ENCODE assay signal across 8 mouse cellular contexts in the genomic region with DNA sequence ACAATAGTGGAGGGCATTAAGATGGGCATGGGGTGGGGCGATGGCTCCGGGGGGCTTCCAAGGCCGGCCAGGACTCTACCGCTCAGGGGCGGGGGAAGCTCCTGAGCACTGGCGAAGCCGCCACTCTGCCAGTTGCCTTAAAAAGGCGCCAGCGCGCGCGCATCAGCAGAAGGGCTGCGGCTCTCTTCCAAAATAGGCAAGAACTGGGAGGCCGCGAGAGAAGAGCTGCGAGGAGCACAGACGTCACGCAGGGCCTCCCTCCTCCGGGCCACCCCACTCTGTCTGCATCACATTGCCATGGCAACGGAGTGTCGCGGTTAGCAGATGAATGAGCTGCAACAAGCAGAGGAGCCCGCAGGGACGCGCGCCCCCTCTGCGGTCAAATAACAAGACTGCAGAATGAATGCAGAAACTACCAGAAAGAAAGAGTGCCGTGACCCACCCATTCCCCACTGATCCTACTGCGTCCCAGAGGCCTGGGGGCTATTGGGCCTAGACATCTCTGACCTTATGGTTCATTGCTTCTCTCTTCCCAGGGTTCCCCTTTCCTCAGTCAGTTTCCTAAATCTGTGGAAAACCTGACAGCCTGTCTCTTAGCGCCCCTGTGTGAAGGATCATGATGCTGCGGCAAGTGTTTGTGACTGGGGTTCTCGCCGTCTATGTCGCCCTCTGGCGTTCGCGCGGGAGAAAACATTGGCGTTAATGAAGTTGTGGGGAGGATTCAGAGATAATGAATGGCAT. TPM values are rescaled to one million over a fixed set of nuclear protein-coding genes. Genes with fewer than 3 reads are reported as not detected.
DNase-seq lines count a peak whose midpoint lies in the region; ATAC-seq and TF ChIP-seq lines count a peak whose summit lies in the region.

No protein-coding gene starts in this region.

- WGBS in embryonic facial prominence, embryonic 13.5 days = 1% methylated on average over 39 of the region's 39 CpGs
- WGBS in heart, embryonic 10.5 days = 2% methylated on average over 39 of the region's 39 CpGs
- WGBS in kidney, embryonic 14.5 days = 1% methylated on average over 39 of the region's 39 CpGs
- WGBS in limb, embryonic 14.5 days = under 1% methylated on average over 39 of the region's 39 CpGs

- no peaks in the 10 kb centered on the region for H3K9me3 ChIP-seq in embryonic facial prominence, embryonic 13.5 days
- H3K9me3 ChIP-seq in heart, embryonic 10.5 days = no peaks in the 10 kb centered on the region
- H3K9me3 ChIP-seq in kidney, embryonic 14.5 days (ENCODE audit: control insufficient read depth, low read length) = peaks cover 8% of the 10 kb centered on the region; the same call in 1 of the 2 replicates
- no peaks in the 10 kb centered on the region for H3K9me3 ChIP-seq in limb, embryonic 14.5 days (ENCODE audit: control insufficient read depth, low read length)

- peak overlapping the region; percentile 64 for H3K9ac ChIP-seq in embryonic facial prominence, embryonic 13.5 days
- no peak overlapping the region for H3K9ac ChIP-seq in kidney, embryonic 14.5 days (ENCODE audit: low read depth, low read length)
- H3K9ac ChIP-seq in limb, embryonic 14.5 days (ENCODE audit: low read depth, low read length, severe bottlenecking) = no peak overlapping the region

- H3K27me3 ChIP-seq in embryonic facial prominence, embryonic 13.5 days = peaks cover 16% of the 10 kb centered on the region
- H3K27me3 ChIP-seq in heart, embryonic 10.5 days (ENCODE audit: insufficient read depth, poor library complexity, severe bottlenecking) = 0 out of 2 replicates have a peak, but pooled peaks cover 6% of the 10 kb centered on the region
- no peaks in the 10 kb centered on the region for H3K27me3 ChIP-seq in kidney, embryonic 14.5 days (ENCODE audit: control insufficient read depth, insufficient read depth, low read length)
- H3K27me3 ChIP-seq in limb, embryonic 14.5 days (ENCODE audit: control insufficient read depth, insufficient read depth, low read length) = no peaks in the 10 kb centered on the region

- peaks cover 14% of the 10 kb centered on the region for H3K4me1 ChIP-seq in embryonic facial prominence, embryonic 13.5 days
- H3K4me1 ChIP-seq in heart, embryonic 10.5 days = peaks cover 34% of the 10 kb centered on the region
- H3K4me1 ChIP-seq in kidney, embryonic 14.5 days (ENCODE audit: control insufficient read depth, insufficient read depth, low read length) = peaks cover 7% of the 10 kb centered on the region; the same call in 1 of the 2 replicates
- peaks cover 4% of the 10 kb centered on the region; the same call in 1 of the 2 replicates for H3K4me1 ChIP-seq in limb, embryonic 14.5 days (ENCODE audit: control insufficient read depth, insufficient read depth, low read length)

- peak; percentile 74 for DNase-seq in 416B (ENCODE audit: low read depth)
- DNase-seq in adrenal gland, postnatal 36 days = peak; percentile 83 to 84
- peak; percentile 94 for DNase-seq in heart, embryonic 10.5 days (ENCODE audit: low spot score)
- DNase-seq in limb, embryonic 14.5 days (ENCODE audit: low spot score) = peak; percentile 86
- DNase-seq in spleen, postnatal 14 days (ENCODE audit: low spot score in 2 of 2) = peak; percentile 47 to 65

- H3K27ac ChIP-seq in embryonic facial prominence, embryonic 13.5 days = peak overlapping the region; percentile 66
- peak overlapping the region; percentile 85 for H3K27ac ChIP-seq in heart, embryonic 10.5 days
- no peak overlapping the region for H3K27ac ChIP-seq in kidney, embryonic 14.5 days (ENCODE audit: low read depth, low read length)
- no peak overlapping the region for H3K27ac ChIP-seq in limb, embryonic 14.5 days (replicated peaks; ENCODE audit: low read depth, low read length)

- H3K4me2 ChIP-seq in embryonic facial prominence, embryonic 13.5 days = peak overlapping the region; percentile 60
- H3K4me2 ChIP-seq in kidney, embryonic 14.5 days (replicated peaks; ENCODE audit: low read depth, low read length) = peak overlapping the region; percentile 42
- H3K4me2 ChIP-seq in limb, embryonic 14.5 days (replicated peaks; ENCODE audit: low read depth, low read length, severe bottlenecking) = peak overlapping the region; percentile 47

- H3K36me3 ChIP-seq in embryonic facial prominence, embryonic 13.5 days = no peaks in the 10 kb centered on the region
- no peaks in the 10 kb centered on the region for H3K36me3 ChIP-seq in heart, embryonic 10.5 days
- H3K36me3 ChIP-seq in kidney, embryonic 14.5 days (ENCODE audit: control insufficient read depth, insufficient read depth, low read length) = no peaks in the 10 kb centered on the region
- no peaks in the 10 kb centered on the region for H3K36me3 ChIP-seq in limb, embryonic 14.5 days (ENCODE audit: control insufficient read depth, insufficient read depth, low read length)

- peak overlapping the region; percentile 35 for H3K4me3 ChIP-seq in embryonic facial prominence, embryonic 13.5 days
- H3K4me3 ChIP-seq in heart, embryonic 10.5 days = peak overlapping the region; percentile 51
- peak overlapping the region; percentile 21 for H3K4me3 ChIP-seq in kidney, embryonic 14.5 days (ENCODE audit: low read length)
- peak overlapping the region; percentile 23 for H3K4me3 ChIP-seq in limb, embryonic 14.5 days (replicated peaks; ENCODE audit: low read length)

- ATAC-seq in embryonic facial prominence, embryonic 13.5 days (ENCODE audit: insufficient number of reproducible peaks, insufficient read depth, low FRiP score, low TSS enrichment, low read depth) = peak; percentile 82
- ATAC-seq in kidney, embryonic 14.5 days (ENCODE audit: low FRiP score, low TSS enrichment) = peak; percentile 94
- peak; percentile 96 for ATAC-seq in limb, embryonic 14.5 days (ENCODE audit: low FRiP score, low read depth)
- ATAC-seq in monocyte, adult 5-6 weeks (replicated peaks; ENCODE audit: insufficient number of reproducible peaks, low FRiP score, low TSS enrichment, poor library complexity, severe bottlenecking) = peak; percentile 78

- no peak for TF ChIP-seq POLR2A in limb, embryonic 14.5 days (IDR thresholded peaks at IDR 0.05; ENCODE audit: borderline replicate concordance, extremely low read depth, insufficient read depth, insufficient read length)

RNA-seq across cellular contexts. Expression of a gene that starts 11.7 kb away (rescaled TPM):
- total RNA-seq in adrenal gland, postnatal 36 days (2021) = under 1 TPM; 0.20 to 0.40 TPM
- not detected in 2 replicates for polyA plus RNA-seq in embryonic facial prominence, embryonic 13.5 days (2015; fragmentation: Nextera tagmentation; extraction: Ambion mirVana)
- 0.24 and 0.34 TPM in 2 replicates for polyA plus RNA-seq in heart, embryonic 10.5 days (2016; fragmentation: Nextera tagmentation; extraction: Ambion mirVana)
- not detected in 2 replicates for polyA plus RNA-seq in kidney, embryonic 14.5 days (2014; fragmentation: Nextera tagmentation; extraction: Ambion mirVana)
- 0.50 and 0.60 TPM in 2 replicates for polyA plus RNA-seq in limb, embryonic 14.5 days (2012; rRNA removed)
- polyA plus RNA-seq in limb, embryonic 14.5 days (2014; fragmentation: Nextera tagmentation; extraction: Ambion mirVana) = not detected in 2 replicates
- total RNA-seq in monocyte, adult 5-6 weeks (2017) = not detected in 3 replicates

RNA-seq across cellular contexts. Expression of a gene that starts 21.8 kb away (rescaled TPM):
- total RNA-seq in adrenal gland, postnatal 36 days (2021) = 1 to 10 TPM; 4.5 to 5.3 TPM
- 4.3 and 5.8 TPM in 2 replicates for polyA plus RNA-seq in embryonic facial prominence, embryonic 13.5 days (2015; fragmentation: Nextera tagmentation; extraction: Ambion mirVana)
- polyA plus RNA-seq in heart, embryonic 10.5 days (2016; fragmentation: Nextera tagmentation; extraction: Ambion mirVana) = 7.6 and 12.0 TPM in 2 replicates
- polyA plus RNA-seq in kidney, embryonic 14.5 days (2014; fragmentation: Nextera tagmentation; extraction: Ambion mirVana) = 3.5 and 7.9 TPM in 2 replicates
- 15.7 and 25.5 TPM in 2 replicates for polyA plus RNA-seq in limb, embryonic 14.5 days (2012; rRNA removed)
- 3.7 and 5.0 TPM in 2 replicates for polyA plus RNA-seq in limb, embryonic 14.5 days (2014; fragmentation: Nextera tagmentation; extraction: Ambion mirVana)
- total RNA-seq in monocyte, adult 5-6 weeks (2017) = 0.97 TPM in 1 of 3 replicates, not detected in the others

RNA-seq across cellular contexts. Expression of a gene that starts 36.8 kb away (rescaled TPM):
- total RNA-seq in adrenal gland, postnatal 36 days (2021) = 10 to 100 TPM; 27.8 to 43.5 TPM
- polyA plus RNA-seq in embryonic facial prominence, embryonic 13.5 days (2015; fragmentation: Nextera tagmentation; extraction: Ambion mirVana) = 47.1 and 49.5 TPM in 2 replicates
- 42.8 and 47.8 TPM in 2 replicates for polyA plus RNA-seq in heart, embryonic 10.5 days (2016; fragmentation: Nextera tagmentation; extraction: Ambion mirVana)
- polyA plus RNA-seq in kidney, embryonic 14.5 days (2014; fragmentation: Nextera tagmentation; extraction: Ambion mirVana) = 35.7 and 44.8 TPM in 2 replicates
- 31.3 and 46.6 TPM in 2 replicates for polyA plus RNA-seq in limb, embryonic 14.5 days (2012; rRNA removed)
- polyA plus RNA-seq in limb, embryonic 14.5 days (2014; fragmentation: Nextera tagmentation; extraction: Ambion mirVana) = 43.7 and 45.2 TPM in 2 replicates
- 5.1 to 6.9 TPM in 2 of 3 replicates, not detected in the other for total RNA-seq in monocyte, adult 5-6 weeks (2017)

RNA-seq across cellular contexts. Expression of a gene that starts 36.9 kb away (rescaled TPM):
- 1 to 10 TPM in 1 of 2 experiments, under 1 TPM in 1; 0.99 to 2.3 TPM for total RNA-seq in adrenal gland, postnatal 36 days (2021)
- polyA plus RNA-seq in embryonic facial prominence, embryonic 13.5 days (2015; fragmentation: Nextera tagmentation; extraction: Ambion mirVana) = 2.3 and 3.5 TPM in 2 replicates
- 1.6 and 2.5 TPM in 2 replicates for polyA plus RNA-seq in heart, embryonic 10.5 days (2016; fragmentation: Nextera tagmentation; extraction: Ambion mirVana)
- 1.2 and 1.5 TPM in 2 replicates for polyA plus RNA-seq in kidney, embryonic 14.5 days (2014; fragmentation: Nextera tagmentation; extraction: Ambion mirVana)
- polyA plus RNA-seq in limb, embryonic 14.5 days (2012; rRNA removed) = 1.3 and 2.5 TPM in 2 replicates
- polyA plus RNA-seq in limb, embryonic 14.5 days (2014; fragmentation: Nextera tagmentation; extraction: Ambion mirVana) = 0.84 and 1.7 TPM in 2 replicates
- 4.3 TPM in 1 of 3 replicates, not detected in the others for total RNA-seq in monocyte, adult 5-6 weeks (2017)

RNA-seq across cellular contexts. Expression of a gene that starts 39.3 kb away (rescaled TPM):
- 10 to 100 TPM; 26.7 to 29.9 TPM for total RNA-seq in adrenal gland, postnatal 36 days (2021)
- 40.6 and 42.9 TPM in 2 replicates for polyA plus RNA-seq in embryonic facial prominence, embryonic 13.5 days (2015; fragmentation: Nextera tagmentation; extraction: Ambion mirVana)
- polyA plus RNA-seq in heart, embryonic 10.5 days (2016; fragmentation: Nextera tagmentation; extraction: Ambion mirVana) = 47.1 and 58.1 TPM in 2 replicates
- polyA plus RNA-seq in kidney, embryonic 14.5 days (2014; fragmentation: Nextera tagmentation; extraction: Ambion mirVana) = 43.3 and 57.5 TPM in 2 replicates
- 30.2 TPM in 2 replicates for polyA plus RNA-seq in limb, embryonic 14.5 days (2012; rRNA removed)
- polyA plus RNA-seq in limb, embryonic 14.5 days (2014; fragmentation: Nextera tagmentation; extraction: Ambion mirVana) = 38.1 and 38.9 TPM in 2 replicates
- 16.6 to 60.3 TPM (median 46.3 TPM) in 3 replicates for total RNA-seq in monocyte, adult 5-6 weeks (2017)

Comparison
In these comparisons a context has a peak if more than half of its experiments do, and no peak if none do; other contexts are left out.
1. H3K27ac ChIP-seq: peak in embryonic facial prominence, embryonic 13.5 days (single experiment) and heart, embryonic 10.5 days (single experiment); none in kidney, embryonic 14.5 days (single experiment) and limb, embryonic 14.5 days (single experiment).
2. Peak in every context shown above with its lines, with median percentiles within 50 percentile points of each other: DNase-seq, ATAC-seq, H3K4me2 ChIP-seq and H3K4me3 ChIP-seq.